Mouse (Mus musculus): ENCODE data around the gene Egln1.

DNA sequence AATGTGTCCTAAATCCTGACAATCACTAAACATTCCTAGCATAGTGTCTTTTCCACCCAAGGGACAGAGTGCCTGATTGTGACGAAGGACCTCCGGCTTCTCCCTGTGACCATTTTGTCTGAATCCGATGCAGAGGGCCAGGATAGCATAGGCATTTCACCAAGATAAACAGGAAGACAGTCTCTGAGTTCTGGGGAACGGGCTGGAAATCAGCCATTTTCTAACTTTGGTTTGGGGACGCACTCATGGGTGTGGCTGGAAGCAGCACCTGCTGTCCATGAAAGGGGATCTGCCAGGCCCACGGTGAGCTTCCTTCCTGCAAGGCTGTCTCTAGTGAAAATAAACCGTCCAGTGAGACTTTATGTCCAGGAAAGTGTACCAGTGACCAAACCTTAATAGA lies 4.1 kb upstream of the Egln1 start:
- no peak for TF ChIP-seq CTCF (IDR thresholded peaks at IDR 0.05; ENCODE audit: control insufficient read depth, insufficient read depth, insufficient replicate concordance, low read depth, low read length)
- TF ChIP-seq POLR2A (IDR thresholded peaks at IDR 0.05; ENCODE audit: control insufficient read depth, low read depth, low read length): no peak

Data from testis, adult 2 months (tissue).